Mouse (Mus musculus): Measurements from ENCODE around the gene Tpx2. TPM values are rescaled to one million over a fixed set of nuclear protein-coding genes. Genes with fewer than 3 reads are reported as not detected.
A peak's percentile ranks its signal among the peaks of the same experiment; 100 is the strongest.

Tpx2 gene
- polyA plus RNA-seq, 1 experiment from 2014 or later, result 37.3 TPM

- Histone ChIP-seq H3K27me3 (ENCODE audit: insufficient read depth, low read length) (no peaks in the 10 kb centered on the region), H3K36me3 (ENCODE audit: insufficient read depth, low read length) (no peaks in the 10 kb centered on the region; the same call in 1 of the 2 replicates), H3K27ac (peak overlapping the region; percentile 99), H3K4me2 (ENCODE audit: low read length) (peak overlapping the region; percentile 75), H3K9me3 (replicated peaks; ENCODE audit: low read length) (no peaks in the 10 kb centered on the region), H3K4me3 (replicated peaks; ENCODE audit: low read depth, low read length) (peak overlapping the region; percentile 57), H3K9ac (ENCODE audit: low read depth, low read length) (peak overlapping the region; percentile 91), H3K4me1 (replicated peaks; ENCODE audit: insufficient read depth, low read length) (peaks cover 34% of the 10 kb centered on the region)
- WGBS, result 17% methylated on average over 1 of the region's 1 CpGs
- DNase-seq (ENCODE audit: low spot score) (no peak), ATAC-seq (replicated peaks; ENCODE audit: low FRiP score, low read depth) (no peak)
- TF ChIP-seq CTCF (IDR thresholded peaks at IDR 0.05; ENCODE audit: low read depth), result no peak
These were observed 19.2 kb upstream of the Tpx2 start for GRCm38 (mm10) chr2:152828532-152828931.

- H3K36me3 ChIP-seq (ENCODE audit: insufficient read depth, low read length), result no peaks in the 10 kb centered on the region; the same call in 1 of the 2 replicates
These were observed 18.3 kb upstream of the Tpx2 start for GRCm38 (mm10) chr2:152829367-152829881.

GRCm38 (mm10) chr2:152830021-152830921, 17.5 kb upstream of the Tpx2 start:
- Histone ChIP-seq H3K4me1 (replicated peaks; ENCODE audit: insufficient read depth, low read length) (peaks cover 26% of the 10 kb centered on the region), H3K27ac (peak overlapping the region; percentile 99), H3K9ac (ENCODE audit: low read depth, low read length) (peak overlapping the region; percentile 91), H3K9me3 (replicated peaks; ENCODE audit: low read length) (no peaks in the 10 kb centered on the region), H3K4me3 (replicated peaks; ENCODE audit: low read depth, low read length) (peak overlapping the region; percentile 57), H3K36me3 (ENCODE audit: insufficient read depth, low read length) (no peaks in the 10 kb centered on the region; the same call in 1 of the 2 replicates), H3K4me2 (ENCODE audit: low read length) (peak overlapping the region; percentile 75), H3K27me3 (ENCODE audit: insufficient read depth, low read length) (no peaks in the 10 kb centered on the region)
- WGBS, result under 1% methylated on average over 31 of the region's 31 CpGs
- TF ChIP-seq CTCF (IDR thresholded peaks at IDR 0.05; ENCODE audit: low read depth), result peak; percentile 77
- peak; percentile 87 for ATAC-seq (replicated peaks; ENCODE audit: low FRiP score, low read depth)
- DNase-seq (ENCODE audit: low spot score), result peak; percentile 98

More at GRCm38 (mm10) chr2:152829367-152829881, 18.3 kb upstream of the Tpx2 start:
- Histone ChIP-seq H3K27ac (peak overlapping the region; percentile 99), H3K9ac (ENCODE audit: low read depth, low read length) (peak overlapping the region; percentile 91), H3K4me3 (replicated peaks; ENCODE audit: low read depth, low read length) (peak overlapping the region; percentile 57), H3K4me1 (replicated peaks; ENCODE audit: insufficient read depth, low read length) (peaks cover 34% of the 10 kb centered on the region), H3K4me2 (ENCODE audit: low read length) (peak overlapping the region; percentile 75), H3K9me3 (replicated peaks; ENCODE audit: low read length) (no peaks in the 10 kb centered on the region), H3K27me3 (ENCODE audit: insufficient read depth, low read length) (no peaks in the 10 kb centered on the region)
- ATAC-seq (replicated peaks; ENCODE audit: low FRiP score, low read depth) (no peak), DNase-seq (ENCODE audit: low spot score) (no peak)
- 44% methylated on average over 23 of the region's 23 CpGs for WGBS
- no peak for TF ChIP-seq CTCF (IDR thresholded peaks at IDR 0.05; ENCODE audit: low read depth)

GRCm38 (mm10) chr2:152831019-152831878, 16.5 kb upstream of the Tpx2 start, which contains the start of gene Bcl2l1:
TSS of gene Bcl2l1 (minus strand) at chr2:152831728.
- Histone ChIP-seq H3K4me3 (replicated peaks; ENCODE audit: low read depth, low read length) (peak within 1 kb of the TSS; percentile 57), H3K27me3 (ENCODE audit: insufficient read depth, low read length) (no peaks in the 10 kb centered on the region), H3K9me3 (replicated peaks; ENCODE audit: low read length) (no peaks in the 10 kb centered on the region), H3K9ac (ENCODE audit: low read depth, low read length) (peak within 1 kb of the TSS; percentile 91), H3K4me2 (ENCODE audit: low read length) (peak within 1 kb of the TSS; percentile 75), H3K27ac (peak within 1 kb of the TSS; percentile 99), H3K4me1 (replicated peaks; ENCODE audit: insufficient read depth, low read length) (peaks cover 19% of the 10 kb centered on the region), H3K36me3 (ENCODE audit: insufficient read depth, low read length) (no peaks in the 10 kb centered on the region; the same call in 1 of the 2 replicates)
- ATAC-seq (replicated peaks; ENCODE audit: low FRiP score, low read depth) (peak; percentile 91), DNase-seq (ENCODE audit: low spot score) (peak; percentile 98)
- under 1% methylated on average over 73 of the region's 74 CpGs for WGBS
- peak; percentile 98 for TF ChIP-seq CTCF (IDR thresholded peaks at IDR 0.05; ENCODE audit: low read depth)

- Histone ChIP-seq H3K4me3 (replicated peaks; ENCODE audit: low read depth, low read length) (no peak overlapping the region), H3K4me2 (ENCODE audit: low read length) (no peak overlapping the region), H3K27ac (no peak overlapping the region), H3K9me3 (replicated peaks; ENCODE audit: low read length) (no peaks in the 10 kb centered on the region), H3K27me3 (ENCODE audit: insufficient read depth, low read length) (no peaks in the 10 kb centered on the region), H3K9ac (ENCODE audit: low read depth, low read length) (no peak overlapping the region), H3K36me3 (ENCODE audit: insufficient read depth, low read length) (no peaks in the 10 kb centered on the region), H3K4me1 (replicated peaks; ENCODE audit: insufficient read depth, low read length) (no peaks in the 10 kb centered on the region)
- 67% methylated on average over 2 of the region's 2 CpGs for WGBS
- ATAC-seq (replicated peaks; ENCODE audit: low FRiP score, low read depth) (no peak), DNase-seq (ENCODE audit: low spot score) (no peak)
- TF ChIP-seq CTCF (IDR thresholded peaks at IDR 0.05; ENCODE audit: low read depth), result no peak
These were observed 8.5 kb upstream of the Tpx2 start for GRCm38 (mm10) chr2:152839256-152839655.

GRCm38 (mm10) chr2:152842741-152843140, 5.0 kb upstream of the Tpx2 start:
- H3K36me3 ChIP-seq (ENCODE audit: insufficient read depth, low read length), result no peaks in the 10 kb centered on the region
- no peak overlapping the region for H3K9ac ChIP-seq (ENCODE audit: low read depth, low read length)
- H3K27me3 ChIP-seq (ENCODE audit: insufficient read depth, low read length), result no peaks in the 10 kb centered on the region
- DNase-seq (ENCODE audit: low spot score) (no peak), ATAC-seq (replicated peaks; ENCODE audit: low FRiP score, low read depth) (no peak)
- no peaks in the 10 kb centered on the region for H3K4me1 ChIP-seq (replicated peaks; ENCODE audit: insufficient read depth, low read length)
- H3K27ac ChIP-seq, result no peak overlapping the region
- H3K4me2 ChIP-seq (ENCODE audit: low read length), result no peak overlapping the region
- 73% methylated on average over 3 of the region's 3 CpGs for WGBS
- no peak for TF ChIP-seq CTCF (IDR thresholded peaks at IDR 0.05; ENCODE audit: low read depth)
- no peaks in the 10 kb centered on the region for H3K9me3 ChIP-seq (replicated peaks; ENCODE audit: low read length)
- no peak overlapping the region for H3K4me3 ChIP-seq (replicated peaks; ENCODE audit: low read depth, low read length)
